Mouse (Mus musculus) G1E (cell line): Measurements from ENCODE around the gene Drc7. TPM values are rescaled to one million over a fixed set of nuclear protein-coding genes. Genes with fewer than 3 reads are reported as not detected.

ENCODE experiments used
- ATAC-seq: 2 replicates; pipeline ENCODE4 v1.8.0; 2016; ENCODE audit warnings: mild to moderate bottlenecking; ENCODE audit not compliant: insufficient number of reproducible peaks, poor library complexity, low FRiP score, severe bottlenecking; ENCODE audit errors: extremely low read depth
- DNase-seq: peaks from one replicate; pipeline ENCODE4 v3.0.0; 2012; ENCODE audit warnings: low spot score
- H3K27me3 ChIP-seq: 2 replicates; pipeline ENCODE4 v1.6.1; 2012; ENCODE audit warnings: mild to moderate bottlenecking, low read length, inconsistent platforms; ENCODE audit not compliant: insufficient read depth
- H3K36me3 ChIP-seq: replicated peaks from 2 replicates; pipeline ENCODE3; 2012; ENCODE audit warnings: mild to moderate bottlenecking, inconsistent platforms
- H3K4me1 ChIP-seq: 2 replicates; pipeline ENCODE4 v1.6.1; 2012; ENCODE audit warnings: low read depth, low read length, inconsistent platforms, mixed read lengths; ENCODE audit not compliant: insufficient read depth
- H3K4me3 ChIP-seq: 2 replicates; pipeline ENCODE4 v1.5.1; 2012; ENCODE audit warnings: low read depth, mild to moderate bottlenecking, inconsistent platforms, low read length, moderate library complexity, mixed read lengths
- H3K9me3 ChIP-seq: replicated peaks from 2 replicates; pipeline ENCODE4 v1.6.1; 2012; ENCODE audit warnings: inconsistent platforms
- CTCF ChIP-seq: IDR thresholded peaks from 2 replicates; pipeline ENCODE4 v1.5.1; 2012; ENCODE audit warnings: low read depth, low read length, inconsistent platforms, mixed read lengths
- GATA1 ChIP-seq: IDR thresholded peaks from 2 replicates; pipeline ENCODE4 v1.6.1; 2012; ENCODE audit warnings: borderline replicate concordance, low read length, inconsistent platforms, mixed read lengths
- GATA2 ChIP-seq: IDR thresholded peaks from 2 replicates; pipeline ENCODE4 v1.6.1; 2012; ENCODE audit warnings: low read depth, low read length, inconsistent platforms, borderline replicate concordance
- POLR2AphosphoS5 ChIP-seq: IDR thresholded peaks from 2 replicates; pipeline ENCODE4 v1.6.1; 2012; ENCODE audit warnings: low read depth, low read length, inconsistent platforms; ENCODE audit not compliant: insufficient replicate concordance
- TAL1 ChIP-seq: conservative IDR thresholded peaks from 2 replicates; pipeline ENCODE4 v1.6.1; 2012; ENCODE audit warnings: low read depth, low read length, inconsistent platforms, mixed read lengths
- polyA plus RNA-seq: library from polyadenylated mRNA; stranded (reverse); fragments of >175 nt; gene quantifications from 2 replicates; pipeline ENCODE4 v1.2.3, GENCODE M21; 2012
- total RNA-seq, 2 experiments: library from RNA; stranded (forward) in 1 of 2; stranded (reverse) in 1 of 2; fragments of 200-1000 nt in 1 of 2; fragments of >200 nt in 1 of 2; fragmentation: Nextera tagmentation in 1 of 2; gene quantifications; 2 replicates each; pipeline ENCODE4 v1.2.3; 2014 to 2017

Drc7 gene
- total and polyA plus RNA-seq, 3 experiments = 0.05 TPM; not detected in 2

DNA sequence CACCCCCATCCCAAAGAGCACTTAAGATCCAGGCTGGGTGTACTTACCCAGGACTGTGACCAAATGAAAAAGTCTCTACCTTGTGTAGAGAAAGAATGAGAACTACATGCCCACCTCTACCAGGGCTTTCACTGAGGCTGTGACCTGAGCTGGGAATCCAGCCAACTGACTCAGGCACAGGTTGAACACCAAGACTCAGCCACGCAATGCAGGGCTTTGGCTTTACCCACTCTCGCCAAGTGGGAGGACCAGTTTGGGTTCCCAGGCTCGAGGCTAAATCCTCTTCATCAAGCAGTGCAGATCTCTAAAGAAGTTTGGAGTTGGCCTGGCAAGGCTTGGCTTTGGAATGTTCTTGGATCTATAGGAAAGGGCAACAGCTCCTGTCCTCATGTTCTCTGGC lies 20.6 kb downstream of the Drc7 start:
- H3K9me3 ChIP-seq = no peaks in the 10 kb centered on the region
- DNase-seq (no peak), ATAC-seq (no peak)
- peaks cover 31% of the 10 kb centered on the region for H3K27me3 ChIP-seq
- no peak overlapping the region for H3K4me3 ChIP-seq
- no peaks in the 10 kb centered on the region for H3K36me3 ChIP-seq
- H3K4me1 ChIP-seq = peaks cover 14% of the 10 kb centered on the region
- TF ChIP-seq GATA1 (no peak), CTCF (no peak), GATA2 (no peak), POLR2AphosphoS5 (no peak), TAL1 (no peak)

DNA sequence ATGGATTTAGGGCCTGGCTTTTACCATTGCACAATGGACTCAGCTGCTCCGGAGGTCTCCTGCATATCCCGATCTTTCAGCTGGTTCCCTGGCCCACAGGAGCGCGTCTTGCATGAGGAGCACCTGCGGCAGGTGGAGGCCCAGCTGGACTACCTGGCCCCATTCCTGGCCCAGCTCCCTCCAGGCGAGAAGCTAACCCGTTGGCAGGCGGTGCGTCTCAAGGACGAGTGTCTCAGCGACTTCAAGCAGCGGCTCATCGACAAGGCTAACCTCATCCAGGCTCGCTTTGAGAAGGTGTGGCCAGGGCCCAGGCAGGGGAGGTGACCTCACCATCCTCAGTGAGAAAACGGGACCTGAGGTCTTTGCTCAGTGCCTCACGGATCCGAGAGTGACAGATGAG lies 21.2 kb downstream of the Drc7 start:
- H3K27me3 ChIP-seq = peaks cover 31% of the 10 kb centered on the region
- H3K36me3 ChIP-seq = no peaks in the 10 kb centered on the region
- H3K9me3 ChIP-seq = no peaks in the 10 kb centered on the region
- no peak overlapping the region for H3K4me3 ChIP-seq
- ATAC-seq (no peak), DNase-seq (no peak)
- peaks cover 14% of the 10 kb centered on the region for H3K4me1 ChIP-seq
- no peak for TF ChIP-seq CTCF
- no peak for TF ChIP-seq GATA2
- no peak for TF ChIP-seq POLR2AphosphoS5
- TF ChIP-seq TAL1 = no peak
- no peak for TF ChIP-seq GATA1

DNA sequence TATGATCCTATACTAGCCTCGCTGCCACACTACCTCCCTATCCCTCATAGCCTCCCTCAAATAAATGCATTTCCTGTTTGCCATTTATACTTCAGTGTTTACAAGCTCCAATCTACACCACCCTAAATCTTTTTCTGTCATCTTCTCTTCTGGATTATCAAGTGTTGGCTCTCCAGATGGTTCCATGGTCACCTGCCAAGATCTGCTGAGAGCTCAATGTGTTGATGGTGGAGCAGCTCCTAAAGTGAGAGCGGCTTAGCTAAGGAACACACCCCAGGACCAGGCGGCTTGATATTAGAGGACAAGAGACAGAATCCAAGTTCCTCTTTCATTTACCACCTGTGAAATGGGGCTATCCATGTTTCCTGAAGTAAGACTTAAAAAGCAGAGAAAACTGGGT lies 23.2 kb downstream of the Drc7 start:
- no peak for TF ChIP-seq CTCF
- no peak for TF ChIP-seq POLR2AphosphoS5
- no peak for TF ChIP-seq TAL1
- no peak for TF ChIP-seq GATA2
- TF ChIP-seq GATA1 = no peak
- ATAC-seq = no peak
- peaks cover 25% of the 10 kb centered on the region for H3K27me3 ChIP-seq

DNA sequence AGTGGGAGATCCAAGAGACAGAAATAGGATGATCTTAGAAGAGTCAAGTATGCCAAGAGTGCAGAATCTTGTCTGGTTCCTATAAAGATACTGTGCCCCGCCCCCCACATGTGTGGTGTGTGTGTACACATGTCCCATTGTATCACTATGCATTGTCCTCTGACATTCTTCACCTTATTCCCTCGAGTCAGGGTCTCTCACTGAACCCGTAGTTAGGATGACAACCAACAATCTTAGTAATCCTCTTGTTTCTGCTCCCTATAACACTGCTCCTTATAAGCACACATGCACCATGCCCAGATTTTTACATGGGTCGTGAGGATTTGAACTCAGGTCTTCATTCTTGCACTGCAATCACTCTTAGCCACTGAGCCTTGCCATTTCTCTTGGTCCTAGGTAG lies 24.4 kb downstream of the Drc7 start:
- Histone ChIP-seq H3K27me3 (peaks cover 21% of the 10 kb centered on the region), H3K9me3 (no peaks in the 10 kb centered on the region), H3K36me3 (peaks cover 19% of the 10 kb centered on the region), H3K4me1 (peaks cover 32% of the 10 kb centered on the region), H3K4me3 (no peak overlapping the region)
- TF ChIP-seq TAL1 (no peak), GATA1 (no peak), GATA2 (no peak), POLR2AphosphoS5 (no peak), CTCF (no peak)
- DNase-seq (no peak), ATAC-seq (no peak)

More for the DNA sequence above, 23.2 kb downstream of the Drc7 start:
- DNase-seq = no peak
- Histone ChIP-seq H3K9me3 (no peaks in the 10 kb centered on the region), H3K4me3 (no peak overlapping the region), H3K36me3 (peaks cover 8% of the 10 kb centered on the region), H3K4me1 (peaks cover 32% of the 10 kb centered on the region)

DNA sequence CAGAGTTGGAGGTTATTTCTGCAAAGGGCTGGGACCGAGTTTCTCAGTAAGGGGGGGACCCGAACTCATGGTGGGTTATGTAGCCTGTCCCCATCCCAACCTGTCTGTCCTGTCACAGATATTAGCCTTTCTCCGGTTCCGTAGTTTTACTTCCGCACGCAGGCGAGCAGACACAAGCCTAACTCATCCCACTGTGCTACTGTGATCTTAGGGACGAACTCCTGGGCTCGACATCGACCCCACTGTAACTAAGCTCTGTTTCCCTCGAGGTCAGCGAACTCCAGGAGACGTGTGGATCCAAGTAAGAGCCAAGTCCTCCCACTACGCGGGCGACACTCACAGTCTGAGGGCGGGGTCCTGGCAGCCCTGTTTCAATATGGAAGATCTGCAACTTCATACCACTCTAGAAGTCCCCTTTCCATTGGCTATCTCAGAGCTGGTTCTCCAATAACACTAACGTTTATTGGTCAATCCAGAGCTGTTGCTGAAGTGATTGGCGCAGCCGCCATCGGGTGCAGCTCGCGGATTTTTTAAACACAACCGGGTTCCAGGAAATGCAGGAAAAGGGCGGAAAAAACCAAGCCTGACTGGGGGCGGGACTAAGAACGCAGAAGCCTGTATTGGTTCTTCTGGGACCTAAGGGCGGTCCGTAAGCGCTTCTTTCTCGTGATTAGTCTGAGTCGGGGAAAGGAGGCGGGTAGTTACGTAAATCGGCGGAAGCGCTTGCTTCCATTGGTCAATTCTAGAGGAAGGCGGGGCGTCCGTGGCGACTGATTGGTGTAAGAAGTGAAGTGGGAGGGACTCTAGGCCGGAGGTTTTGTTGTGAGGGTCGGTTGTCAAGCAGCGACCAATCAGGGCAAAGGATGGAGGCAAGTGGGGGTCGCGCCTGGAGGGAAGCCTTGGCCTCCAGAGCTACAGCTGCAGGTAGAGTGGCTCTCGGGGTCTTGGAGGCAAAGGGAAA lies 25.8 kb downstream of the Drc7 start, which contains the start of gene Katnb1:
Gene Katnb1, plus strand, starts transcription at position 806 of the 961 bp plus-strand sequence.
- H3K9me3 ChIP-seq = no peaks in the 10 kb centered on the region
- H3K4me1 ChIP-seq = peaks cover 44% of the 10 kb centered on the region
- no peak for TF ChIP-seq GATA2
- TF ChIP-seq CTCF = no peak
- TF ChIP-seq TAL1 = no peak
- no peak for TF ChIP-seq POLR2AphosphoS5
- TF ChIP-seq GATA1 = no peak
- peaks cover 14% of the 10 kb centered on the region for H3K27me3 ChIP-seq
- peak within 1 kb of the TSS; percentile 78 for H3K4me3 ChIP-seq
- ATAC-seq = peak; percentile 92
- peaks cover 32% of the 10 kb centered on the region for H3K36me3 ChIP-seq
- DNase-seq = peak; percentile 100

DNA sequence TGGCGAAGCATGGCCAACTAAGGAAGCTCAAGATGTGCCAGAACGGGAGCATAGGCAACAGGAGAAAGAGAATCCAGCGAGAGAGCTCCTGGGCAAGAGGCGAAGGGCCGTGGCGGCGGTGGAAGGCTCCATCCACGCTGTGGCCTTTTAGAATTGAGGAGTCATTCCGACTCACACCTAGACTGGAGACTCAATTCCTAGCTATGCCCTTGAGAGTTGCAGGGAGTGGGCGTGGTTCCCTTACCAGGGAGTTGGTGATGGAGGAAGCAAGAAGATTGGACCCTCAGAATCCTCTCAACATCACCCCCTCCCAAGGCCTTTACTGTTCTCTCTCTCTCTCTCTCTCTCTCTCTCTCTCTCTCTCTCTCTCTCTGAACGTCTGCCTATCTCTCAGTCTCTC lies 26.7 kb downstream of the Drc7 start:
- TF ChIP-seq POLR2AphosphoS5 (no peak), CTCF (no peak), GATA2 (no peak), TAL1 (no peak)

More for the DNA sequence above, 26.7 kb downstream of the Drc7 start:
- peaks cover 39% of the 10 kb centered on the region for H3K36me3 ChIP-seq
- H3K4me1 ChIP-seq = peaks cover 48% of the 10 kb centered on the region
- no peak for ATAC-seq
- H3K4me3 ChIP-seq = peak overlapping the region; percentile 78
- H3K27me3 ChIP-seq = peaks cover 7% of the 10 kb centered on the region
- DNase-seq = no peak
- H3K9me3 ChIP-seq = no peaks in the 10 kb centered on the region
